Mouse (Mus musculus): ENCODE measurements around the gene Rab6b. TPM values are rescaled to one million over a fixed set of nuclear protein-coding genes. Genes with fewer than 3 reads are reported as not detected.

The Rab6b gene
- total and polyA plus RNA-seq, 3 experiments: 0.16 TPM; not detected in 2

DNA sequence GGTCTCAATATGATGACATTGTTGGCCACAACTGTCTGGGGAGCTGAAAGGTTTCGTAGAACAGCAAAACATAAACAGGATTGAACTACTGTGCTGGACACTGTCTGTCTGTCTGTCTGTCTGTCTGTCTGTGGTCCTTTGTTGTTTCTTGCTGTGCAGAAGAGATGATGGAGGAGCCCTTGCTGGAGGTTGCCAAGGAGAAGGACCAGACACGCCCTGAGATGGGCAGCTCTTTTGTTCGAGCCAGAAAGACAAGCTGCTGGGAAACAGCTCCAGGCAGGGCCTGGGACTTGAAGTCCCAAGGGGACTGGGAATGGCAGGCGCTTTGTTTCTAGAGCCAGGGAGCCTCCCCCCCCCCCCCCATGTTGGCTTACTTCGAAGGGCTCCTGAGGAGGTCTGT is 5.9 kb downstream of the Rab6b start:
- Histone ChIP-seq H3K27me3 (ENCODE audit: insufficient read depth, low read length) (peaks cover 60% of the 10 kb centered on the region), H3K4me1 (ENCODE audit: insufficient read depth, low read depth, low read length) (no peaks in the 10 kb centered on the region)
- no peak for ATAC-seq (ENCODE audit: extremely low read depth, insufficient number of reproducible peaks, low FRiP score, poor library complexity, severe bottlenecking)

DNA sequence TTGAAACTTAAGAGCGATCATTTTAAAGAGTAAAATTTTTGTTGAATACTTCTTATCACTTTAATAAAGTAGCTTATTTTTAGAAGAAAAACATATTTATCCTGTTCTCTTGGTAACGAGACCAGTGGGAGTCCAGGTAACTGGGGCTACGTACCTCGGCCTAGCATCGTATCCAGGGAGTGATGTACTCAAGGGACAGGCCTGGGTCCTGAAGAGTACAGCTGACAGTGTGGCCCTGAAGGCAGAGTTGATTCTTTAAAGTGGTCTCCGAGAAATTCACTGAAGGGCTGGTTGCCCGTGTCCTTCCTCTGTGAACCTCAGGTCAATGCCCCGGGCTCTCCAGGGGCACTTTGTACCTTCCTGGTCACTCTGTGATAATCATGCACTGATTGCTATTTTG is 6.4 kb downstream of the Rab6b start:
- Histone ChIP-seq H3K27me3 (ENCODE audit: insufficient read depth, low read length) (peaks cover 57% of the 10 kb centered on the region), H3K4me3 (ENCODE audit: low read depth, low read length) (no peak overlapping the region), H3K9me3 (replicated peaks) (no peaks in the 10 kb centered on the region), H3K36me3 (replicated peaks) (no peaks in the 10 kb centered on the region), H3K4me1 (ENCODE audit: insufficient read depth, low read depth, low read length) (no peaks in the 10 kb centered on the region)
- TF ChIP-seq CTCF (IDR thresholded peaks at IDR 0.05; ENCODE audit: low read depth, low read length) (no peak), POLR2AphosphoS5 (IDR thresholded peaks at IDR 0.05; ENCODE audit: insufficient replicate concordance, low read depth, low read length) (no peak), TAL1 (conservative IDR thresholded peaks at IDR 0.05; ENCODE audit: low read depth, low read length) (no peak), GATA2 (IDR thresholded peaks at IDR 0.05; ENCODE audit: borderline replicate concordance, low read depth, low read length) (no peak), GATA1 (IDR thresholded peaks at IDR 0.05; ENCODE audit: borderline replicate concordance, low read length) (no peak)
- no peak for DNase-seq (ENCODE audit: low spot score)
- ATAC-seq (ENCODE audit: extremely low read depth, insufficient number of reproducible peaks, low FRiP score, poor library complexity, severe bottlenecking): no peak

More for the DNA sequence above, 5.9 kb downstream of the Rab6b start:
- Histone ChIP-seq H3K36me3 (replicated peaks) (no peaks in the 10 kb centered on the region), H3K4me3 (ENCODE audit: low read depth, low read length) (no peak overlapping the region), H3K9me3 (replicated peaks) (no peaks in the 10 kb centered on the region)
- no peak for TF ChIP-seq GATA2 (IDR thresholded peaks at IDR 0.05; ENCODE audit: borderline replicate concordance, low read depth, low read length)
- TF ChIP-seq TAL1 (conservative IDR thresholded peaks at IDR 0.05; ENCODE audit: low read depth, low read length): no peak
- TF ChIP-seq CTCF (IDR thresholded peaks at IDR 0.05; ENCODE audit: low read depth, low read length): no peak
- TF ChIP-seq POLR2AphosphoS5 (IDR thresholded peaks at IDR 0.05; ENCODE audit: insufficient replicate concordance, low read depth, low read length): no peak
- no peak for TF ChIP-seq GATA1 (IDR thresholded peaks at IDR 0.05; ENCODE audit: borderline replicate concordance, low read length)
- DNase-seq (ENCODE audit: low spot score): no peak

DNA sequence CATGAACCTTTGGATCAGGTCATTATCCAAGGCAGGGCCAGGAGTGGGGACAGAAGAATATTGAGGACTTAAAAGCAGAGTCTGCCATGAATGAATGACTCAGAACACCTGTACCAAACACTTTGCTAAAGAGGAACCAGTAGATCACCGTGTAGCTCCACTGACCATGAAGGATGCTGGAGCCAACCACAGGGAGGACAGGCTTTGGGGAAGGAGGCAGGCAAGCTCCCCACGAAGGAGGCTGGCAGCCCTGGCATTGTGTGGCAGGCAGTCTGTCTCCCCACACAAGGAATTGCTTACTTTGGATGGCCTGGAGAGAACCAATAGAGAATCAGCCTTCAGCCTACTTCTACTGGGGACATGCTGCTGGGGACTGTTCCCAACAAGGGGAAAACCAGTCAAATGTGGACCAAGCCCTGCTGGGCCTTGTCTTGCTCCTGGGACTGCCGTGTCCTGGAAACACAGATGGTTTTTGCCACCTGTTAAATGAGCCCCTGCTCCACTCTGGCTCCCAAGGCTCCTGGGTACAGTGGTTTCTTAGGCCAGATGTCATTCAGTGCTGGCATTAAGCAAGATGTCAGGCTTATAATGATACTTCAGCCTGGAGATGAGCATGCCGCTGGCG is 7.2 kb downstream of the Rab6b start:
- Histone ChIP-seq H3K9me3 (replicated peaks) (no peaks in the 10 kb centered on the region), H3K36me3 (replicated peaks) (no peaks in the 10 kb centered on the region), H3K27me3 (ENCODE audit: insufficient read depth, low read length) (peaks cover 56% of the 10 kb centered on the region), H3K4me1 (ENCODE audit: insufficient read depth, low read depth, low read length) (no peaks in the 10 kb centered on the region), H3K4me3 (ENCODE audit: low read depth, low read length) (no peak overlapping the region)
- TF ChIP-seq TAL1 (conservative IDR thresholded peaks at IDR 0.05; ENCODE audit: low read depth, low read length): no peak
- no peak for TF ChIP-seq GATA1 (IDR thresholded peaks at IDR 0.05; ENCODE audit: borderline replicate concordance, low read length)
- TF ChIP-seq POLR2AphosphoS5 (IDR thresholded peaks at IDR 0.05; ENCODE audit: insufficient replicate concordance, low read depth, low read length): no peak
- no peak for TF ChIP-seq GATA2 (IDR thresholded peaks at IDR 0.05; ENCODE audit: borderline replicate concordance, low read depth, low read length)
- TF ChIP-seq CTCF (IDR thresholded peaks at IDR 0.05; ENCODE audit: low read depth, low read length): no peak
- DNase-seq (ENCODE audit: low spot score): no peak
- no peak for ATAC-seq (ENCODE audit: extremely low read depth, insufficient number of reproducible peaks, low FRiP score, poor library complexity, severe bottlenecking)

DNA sequence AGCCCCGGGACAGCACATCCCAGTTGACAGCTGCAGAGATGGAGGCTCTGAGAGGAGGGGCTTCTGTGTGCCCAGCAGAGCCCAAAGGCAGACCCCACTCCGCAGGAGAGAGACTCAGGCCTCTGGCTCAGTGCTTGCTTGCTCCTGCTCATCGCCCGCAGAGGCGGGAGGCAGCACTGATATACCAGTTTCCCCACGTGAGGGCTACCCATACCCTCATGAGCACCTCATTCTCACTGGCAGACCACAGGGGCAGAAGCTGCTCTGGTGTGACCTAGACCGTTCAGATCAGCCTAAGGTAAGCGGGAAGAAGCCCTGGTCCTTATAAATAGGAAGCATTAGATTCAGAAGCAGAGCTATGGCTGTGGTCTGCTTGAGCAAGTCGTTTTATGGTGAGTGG is 8.2 kb downstream of the Rab6b start:
- TF ChIP-seq CTCF (IDR thresholded peaks at IDR 0.05; ENCODE audit: low read depth, low read length): no peak
- TF ChIP-seq GATA1 (IDR thresholded peaks at IDR 0.05; ENCODE audit: borderline replicate concordance, low read length): no peak
- TF ChIP-seq TAL1 (conservative IDR thresholded peaks at IDR 0.05; ENCODE audit: low read depth, low read length): no peak
- no peak for TF ChIP-seq POLR2AphosphoS5 (IDR thresholded peaks at IDR 0.05; ENCODE audit: insufficient replicate concordance, low read depth, low read length)
- no peak for TF ChIP-seq GATA2 (IDR thresholded peaks at IDR 0.05; ENCODE audit: borderline replicate concordance, low read depth, low read length)
- ATAC-seq (ENCODE audit: extremely low read depth, insufficient number of reproducible peaks, low FRiP score, poor library complexity, severe bottlenecking) (no peak), DNase-seq (ENCODE audit: low spot score) (no peak)
- Histone ChIP-seq H3K36me3 (replicated peaks) (no peaks in the 10 kb centered on the region), H3K9me3 (replicated peaks) (no peaks in the 10 kb centered on the region), H3K27me3 (ENCODE audit: insufficient read depth, low read length) (peaks cover 58% of the 10 kb centered on the region), H3K4me1 (ENCODE audit: insufficient read depth, low read depth, low read length) (no peaks in the 10 kb centered on the region), H3K4me3 (ENCODE audit: low read depth, low read length) (no peak overlapping the region)

DNA sequence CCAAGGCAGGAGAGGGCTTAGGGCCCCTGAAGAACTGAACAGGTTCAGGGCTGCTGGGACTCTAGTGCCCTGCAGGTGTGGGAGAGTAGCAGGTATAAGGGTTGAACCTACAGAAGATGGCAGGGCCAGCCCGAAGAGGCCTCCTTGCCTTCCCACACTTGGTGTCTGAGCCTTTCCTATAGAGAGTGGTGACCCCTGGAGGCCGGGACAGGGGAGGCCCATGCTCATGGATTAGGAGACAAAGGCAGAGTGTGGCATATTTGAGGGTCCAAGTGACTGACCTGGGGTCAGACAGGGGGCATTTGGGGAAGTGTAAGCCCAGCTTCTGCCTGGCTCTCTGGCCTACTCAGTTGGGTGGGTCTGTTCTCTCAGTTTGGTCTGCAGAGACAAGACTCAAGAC is 8.6 kb downstream of the Rab6b start:
- no peaks in the 10 kb centered on the region for H3K9me3 ChIP-seq (replicated peaks)
- H3K27me3 ChIP-seq (ENCODE audit: insufficient read depth, low read length): peaks cover 54% of the 10 kb centered on the region
- no peak overlapping the region for H3K4me3 ChIP-seq (ENCODE audit: low read depth, low read length)
- H3K4me1 ChIP-seq (ENCODE audit: insufficient read depth, low read depth, low read length): no peaks in the 10 kb centered on the region
- TF ChIP-seq POLR2AphosphoS5 (IDR thresholded peaks at IDR 0.05; ENCODE audit: insufficient replicate concordance, low read depth, low read length): no peak
- no peak for TF ChIP-seq CTCF (IDR thresholded peaks at IDR 0.05; ENCODE audit: low read depth, low read length)
- TF ChIP-seq GATA2 (IDR thresholded peaks at IDR 0.05; ENCODE audit: borderline replicate concordance, low read depth, low read length): no peak
- no peak for TF ChIP-seq GATA1 (IDR thresholded peaks at IDR 0.05; ENCODE audit: borderline replicate concordance, low read length)
- no peak for TF ChIP-seq TAL1 (conservative IDR thresholded peaks at IDR 0.05; ENCODE audit: low read depth, low read length)
- ATAC-seq (ENCODE audit: extremely low read depth, insufficient number of reproducible peaks, low FRiP score, poor library complexity, severe bottlenecking): no peak
- no peaks in the 10 kb centered on the region for H3K36me3 ChIP-seq (replicated peaks)
- no peak for DNase-seq (ENCODE audit: low spot score)

DNA sequence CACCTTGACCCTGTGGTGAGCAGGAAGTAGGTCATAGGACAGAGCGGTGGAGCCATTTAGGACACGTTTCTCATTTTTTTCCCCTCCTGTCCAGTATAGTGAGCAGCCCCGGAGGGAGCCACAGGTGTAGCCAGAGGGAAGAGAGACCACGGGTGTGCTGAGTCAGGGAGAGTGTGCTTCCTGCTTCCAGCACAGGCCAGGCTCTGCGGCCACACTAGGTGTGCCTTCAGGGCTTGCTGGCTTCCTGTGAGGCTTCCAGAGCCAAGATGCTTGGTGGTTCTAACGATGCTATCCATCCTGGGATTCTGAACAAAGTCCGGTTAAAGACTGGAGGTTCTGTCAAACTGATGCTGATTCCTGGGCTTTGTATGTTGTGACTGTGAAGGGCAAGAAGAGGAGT is 10.0 kb downstream of the Rab6b start:
- no peak for TF ChIP-seq GATA2 (IDR thresholded peaks at IDR 0.05; ENCODE audit: borderline replicate concordance, low read depth, low read length)
- TF ChIP-seq POLR2AphosphoS5 (IDR thresholded peaks at IDR 0.05; ENCODE audit: insufficient replicate concordance, low read depth, low read length): no peak
- TF ChIP-seq GATA1 (IDR thresholded peaks at IDR 0.05; ENCODE audit: borderline replicate concordance, low read length): no peak
- TF ChIP-seq TAL1 (conservative IDR thresholded peaks at IDR 0.05; ENCODE audit: low read depth, low read length): no peak
- TF ChIP-seq CTCF (IDR thresholded peaks at IDR 0.05; ENCODE audit: low read depth, low read length): no peak
- Histone ChIP-seq H3K4me3 (ENCODE audit: low read depth, low read length) (no peak overlapping the region), H3K4me1 (ENCODE audit: insufficient read depth, low read depth, low read length) (no peaks in the 10 kb centered on the region), H3K27me3 (ENCODE audit: insufficient read depth, low read length) (peaks cover 58% of the 10 kb centered on the region), H3K9me3 (replicated peaks) (no peaks in the 10 kb centered on the region), H3K36me3 (replicated peaks) (no peaks in the 10 kb centered on the region)
- DNase-seq (ENCODE audit: low spot score) (no peak), ATAC-seq (ENCODE audit: extremely low read depth, insufficient number of reproducible peaks, low FRiP score, poor library complexity, severe bottlenecking) (no peak)
